Mouse (Mus musculus) midbrain, postnatal 0 days (tissue): ENCODE results near the gene Rgs10. TPM values are rescaled to one million over a fixed set of nuclear protein-coding genes. Genes with fewer than 3 reads are reported as not detected.

Experiments
- ATAC-seq: fragments of 200-750 bp; cut with Nextera tagmentation; 2 replicates; pipeline ENCODE4 v1.8.0; 2017; ENCODE audit warnings: moderate number of reproducible peaks, mild to moderate bottlenecking, moderate TSS enrichment, moderate library complexity; ENCODE audit not compliant: low FRiP score
- DNase-seq: peaks from one replicate; pipeline ENCODE4 v3.0.0-alpha.2; 2015; ENCODE audit warnings: low spot score
- H3K27ac ChIP-seq: fragments of 300-500 bp; sonication (generic); 2 replicates; pipeline ENCODE4 v1.5.1; 2014; ENCODE audit warnings: low read depth, mild to moderate bottlenecking, low read length, mixed read lengths
- H3K27me3 ChIP-seq: fragments of 300-500 bp; sonication (generic); 2 replicates; pipeline ENCODE4 v1.6.1; 2014; ENCODE audit warnings: low read length, control low read depth, mixed read lengths; ENCODE audit not compliant: insufficient read depth
- H3K36me3 ChIP-seq: fragments of 300-500 bp; sonication (generic); 2 replicates; pipeline ENCODE4 v1.6.1; 2014; ENCODE audit warnings: low read length, control low read depth, mixed read lengths; ENCODE audit not compliant: insufficient read depth
- H3K4me1 ChIP-seq: fragments of 300-500 bp; sonication (generic); 2 replicates; pipeline ENCODE4 v1.6.1; 2014; ENCODE audit warnings: mild to moderate bottlenecking, control low read depth, antibody characterized with exemption, low read length, mixed read lengths; ENCODE audit not compliant: insufficient read depth
- H3K4me2 ChIP-seq: fragments of 300-500 bp; sonication (generic); 2 replicates; pipeline ENCODE4 v1.6.1; 2014; ENCODE audit warnings: low read depth, mild to moderate bottlenecking, low read length, mixed read lengths; ENCODE audit not compliant: poor library complexity, severe bottlenecking
- H3K4me3 ChIP-seq: fragments of 300-500 bp; sonication (generic); 2 replicates; pipeline ENCODE4 v1.5.1; 2014; ENCODE audit warnings: low read depth, mild to moderate bottlenecking, low read length, moderate library complexity
- H3K9ac ChIP-seq: fragments of 300-500 bp; sonication (generic); replicated peaks from 2 replicates; pipeline ENCODE4 v1.6.1; 2014; ENCODE audit warnings: mild to moderate bottlenecking, low read length, moderate library complexity, mixed read lengths; ENCODE audit not compliant: poor library complexity, severe bottlenecking
- H3K9me3 ChIP-seq: fragments of 300-500 bp; sonication (generic); 2 replicates; pipeline ENCODE4 v1.6.1; 2016; ENCODE audit warnings: low read length, control low read depth
- CTCF ChIP-seq: IDR thresholded peaks from 2 replicates; pipeline ENCODE4 v1.5.1; 2016; ENCODE audit warnings: antibody characterized with exemption, mild to moderate bottlenecking
- WGBS: fragments of 180-500 bp; shearing (Covaris S2); extraction: QIAGEN DNeasy Blood & Tissue Kit; methylation state at CpG from one replicate; pipeline ENCODE4 v1.1.7; 2014; 5-methylcytosine and 5-hydroxymethylcytosine counted together
- polyA plus RNA-seq: library from polyadenylated mRNA; unstranded; fragments of >200 nt; fragmentation: Nextera tagmentation; extraction: Ambion mirVana; gene quantifications from 2 replicates; pipeline ENCODE4 v1.2.1, GENCODE M21; 2015
- total RNA-seq: library from RNA; depleted of rRNA; stranded (reverse); fragments of >200 nt; gene quantifications from 2 replicates; pipeline ENCODE4 v1.2.3, GENCODE M21; 2014

Gene Rgs10
- total and polyA plus RNA-seq, 2 experiments from 2014 or later: 84.6 to 89.3 TPM

DNA sequence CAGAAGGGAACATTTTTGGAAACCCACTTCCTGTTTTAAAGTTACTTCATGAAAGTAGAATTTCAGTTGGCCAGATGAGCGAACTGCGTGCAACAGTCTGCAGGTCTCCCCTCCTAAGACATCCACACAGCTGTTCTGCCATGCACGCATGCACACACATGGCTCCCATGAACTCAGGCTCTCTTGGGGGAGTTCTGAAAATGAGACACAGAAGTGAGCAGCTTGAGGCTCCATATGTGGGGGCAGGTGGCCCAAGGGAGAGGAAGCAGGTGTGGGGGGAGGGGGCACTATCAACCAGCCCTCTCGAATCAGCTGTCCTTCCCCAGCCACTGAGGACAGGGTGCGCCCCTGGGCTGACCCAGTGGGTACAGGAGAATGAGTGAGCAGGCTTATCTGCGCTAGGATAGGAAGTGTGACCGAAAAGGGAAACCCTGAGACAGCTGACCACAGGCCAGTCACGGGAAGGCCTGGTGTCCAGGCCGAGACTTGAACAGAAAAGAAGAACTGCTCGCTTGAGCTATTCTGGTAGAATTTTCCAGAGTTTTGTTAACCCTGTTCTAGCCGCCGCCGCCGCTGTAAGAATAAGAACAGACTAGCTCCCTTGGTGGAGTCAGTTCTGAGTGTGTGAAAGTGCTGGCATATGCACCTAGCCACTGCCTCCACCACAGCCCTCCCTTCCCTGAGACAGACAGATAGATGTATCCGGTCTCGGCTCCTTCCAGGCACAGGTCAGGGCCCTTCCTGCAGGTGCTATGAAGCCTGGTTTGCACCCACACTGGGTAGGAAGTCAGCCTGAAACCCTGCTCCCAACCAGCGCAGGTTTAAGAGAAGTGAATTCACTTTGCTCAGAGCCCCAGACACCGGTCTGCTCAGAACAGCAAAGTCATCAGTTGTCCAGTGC is 26.2 kb downstream of the Rgs10 start:
- no peaks in the 10 kb centered on the region for H3K27me3 ChIP-seq
- no peak overlapping the region for H3K4me2 ChIP-seq
- no peak overlapping the region for H3K9ac ChIP-seq
- DNase-seq (no peak), ATAC-seq (no peak)
- WGBS: 83% methylated on average over 18 of the region's 18 CpGs
- H3K9me3 ChIP-seq: no peaks in the 10 kb centered on the region
- no peak overlapping the region for H3K4me3 ChIP-seq
- H3K4me1 ChIP-seq: no peaks in the 10 kb centered on the region
- H3K27ac ChIP-seq: no peak overlapping the region
- no peak for TF ChIP-seq CTCF
- no peaks in the 10 kb centered on the region for H3K36me3 ChIP-seq

DNA sequence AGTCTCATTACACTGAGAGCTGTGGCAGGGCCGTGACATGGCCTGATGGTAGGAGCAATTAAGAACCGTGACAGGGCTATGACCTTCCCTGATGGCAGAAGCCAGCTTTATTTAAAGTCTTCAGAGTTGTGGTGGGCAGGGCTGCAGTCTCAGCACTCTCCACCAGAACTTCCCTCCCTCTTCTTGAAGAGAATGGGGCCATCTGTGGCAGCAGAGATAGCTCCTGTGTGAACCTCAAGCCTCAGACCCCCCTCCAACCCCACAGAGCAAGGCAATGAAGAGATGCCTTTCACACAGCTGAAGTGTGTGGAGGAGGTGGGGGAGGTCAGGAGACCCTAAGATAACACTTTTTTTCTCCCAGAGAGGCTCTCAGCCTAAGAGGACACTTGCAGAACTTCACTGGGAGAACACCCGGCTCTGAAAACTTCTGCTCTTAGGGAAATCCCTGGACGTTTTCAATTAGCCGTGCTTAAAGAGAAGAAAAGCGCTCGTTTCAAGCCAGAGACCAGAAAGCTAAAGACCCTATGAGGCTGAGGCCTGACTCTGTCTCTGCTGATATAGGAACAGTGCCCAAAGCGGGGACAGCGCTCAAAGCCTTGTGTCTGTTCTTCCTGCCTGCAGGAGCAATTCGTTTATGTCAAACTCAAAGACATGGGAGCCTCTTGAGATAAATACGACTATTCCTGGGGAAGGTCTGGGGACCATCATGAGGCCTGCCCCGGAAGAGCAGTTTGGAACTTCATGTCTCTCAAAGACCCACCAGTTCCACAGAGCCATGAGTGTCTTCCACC is 27.1 kb downstream of the Rgs10 start:
- Histone ChIP-seq H3K4me1 (no peaks in the 10 kb centered on the region), H3K27me3 (no peaks in the 10 kb centered on the region), H3K9ac (no peak overlapping the region), H3K27ac (no peak overlapping the region), H3K4me2 (no peak overlapping the region), H3K36me3 (no peaks in the 10 kb centered on the region), H3K9me3 (no peaks in the 10 kb centered on the region), H3K4me3 (no peak overlapping the region)
- DNase-seq: no peak
- 63% methylated on average over 12 of the region's 12 CpGs for WGBS
- no peak for ATAC-seq
- TF ChIP-seq CTCF: no peak

DNA sequence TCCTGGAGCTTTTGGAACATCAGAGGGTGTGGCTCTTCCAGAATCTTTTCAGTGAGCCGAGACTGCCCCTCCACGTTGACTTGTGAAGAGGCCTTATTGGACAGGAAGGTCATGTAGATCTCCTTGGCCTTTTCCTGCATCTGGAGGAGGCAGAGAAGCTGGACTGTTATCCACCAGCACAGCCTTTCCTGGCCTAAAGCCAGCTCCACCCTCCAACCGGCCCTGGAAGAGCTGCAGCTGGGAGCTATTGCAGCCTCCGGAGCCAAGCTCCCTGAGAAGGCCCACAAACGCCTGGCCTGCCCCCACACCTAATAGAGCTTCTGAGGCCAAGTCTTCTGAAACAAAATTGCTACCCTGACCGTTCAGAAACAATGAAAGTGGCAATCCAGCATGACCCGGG is 29.6 kb downstream of the Rgs10 start:
- no peaks in the 10 kb centered on the region for H3K4me1 ChIP-seq
- H3K4me2 ChIP-seq: no peak overlapping the region
- WGBS: 33% methylated on average over 7 of the region's 7 CpGs
- no peak for TF ChIP-seq CTCF
- no peak overlapping the region for H3K9ac ChIP-seq
- no peak overlapping the region for H3K4me3 ChIP-seq
- H3K36me3 ChIP-seq: no peaks in the 10 kb centered on the region
- H3K27me3 ChIP-seq: no peaks in the 10 kb centered on the region
- ATAC-seq (no peak), DNase-seq (peak; percentile 34)
- no peaks in the 10 kb centered on the region for H3K9me3 ChIP-seq
- H3K27ac ChIP-seq: no peak overlapping the region

DNA sequence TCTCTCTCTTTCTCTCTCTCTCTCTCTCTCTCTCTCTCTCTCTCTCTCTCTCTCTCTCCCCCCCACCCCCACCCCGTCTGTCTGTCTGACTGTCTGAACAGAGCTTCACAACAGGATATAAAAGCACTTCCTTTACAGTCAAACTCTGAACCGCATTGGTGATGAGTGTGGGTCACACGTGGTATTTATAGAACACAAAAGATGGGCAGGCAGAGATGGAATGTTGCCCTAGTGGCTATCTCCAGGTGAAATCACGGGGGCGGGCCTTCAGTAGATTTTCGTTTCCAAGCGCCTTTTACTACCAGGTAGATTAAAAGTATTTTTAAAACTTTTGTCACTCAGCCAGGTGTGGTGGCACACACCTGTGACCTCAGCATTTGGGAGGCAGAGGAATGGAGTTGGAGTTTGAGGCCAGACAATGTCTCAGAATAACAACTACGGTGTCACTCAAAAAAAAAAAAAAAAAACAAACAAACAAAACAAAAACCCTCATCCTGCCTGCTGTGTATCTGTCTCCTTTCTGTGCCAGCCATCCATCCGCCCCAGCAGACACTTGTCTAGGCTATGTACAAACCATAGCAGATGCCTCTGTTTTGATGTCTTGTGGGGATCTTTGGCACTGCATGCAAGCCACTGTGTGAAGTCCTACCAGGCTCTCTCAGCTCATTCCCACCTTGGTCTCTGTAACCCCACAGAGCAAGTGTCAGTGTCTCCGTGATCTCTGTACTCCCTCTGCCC is 34.7 kb downstream of the Rgs10 start:
- Histone ChIP-seq H3K9ac (no peak overlapping the region), H3K27ac (no peak overlapping the region), H3K36me3 (no peaks in the 10 kb centered on the region), H3K4me2 (no peak overlapping the region), H3K9me3 (no peaks in the 10 kb centered on the region), H3K4me1 (no peaks in the 10 kb centered on the region), H3K27me3 (no peaks in the 10 kb centered on the region), H3K4me3 (no peak overlapping the region)
- ATAC-seq (no peak), DNase-seq (no peak)
- TF ChIP-seq CTCF: no peak
- WGBS: 82% methylated on average over 10 of the region's 10 CpGs

DNA sequence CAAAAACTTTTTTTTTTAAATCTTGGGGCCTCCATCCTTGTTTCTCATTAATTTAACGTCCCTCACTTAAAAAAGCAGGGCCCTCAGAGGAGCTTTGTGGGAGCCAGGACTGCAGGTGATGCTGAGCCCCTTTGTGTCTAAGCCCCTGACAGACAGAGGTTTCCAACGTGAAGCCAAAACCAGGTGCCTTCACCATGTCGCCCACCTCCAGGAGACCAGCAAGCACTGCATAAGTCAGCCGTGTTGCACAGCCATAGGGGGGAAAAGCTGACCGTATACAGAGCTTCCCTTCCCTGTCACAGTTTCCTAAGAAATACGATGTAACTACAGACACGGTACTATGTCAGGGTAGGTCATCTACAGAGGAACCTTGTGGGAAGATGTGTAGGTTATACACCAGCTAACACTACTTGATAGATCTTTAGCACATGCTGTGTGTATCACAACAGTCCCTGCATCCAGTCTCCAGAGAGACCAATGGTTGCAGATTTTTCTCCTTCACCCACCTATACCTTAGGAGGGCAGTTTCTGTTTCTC is 35.3 kb downstream of the Rgs10 start:
- H3K27ac ChIP-seq: no peak overlapping the region
- WGBS: 83% methylated on average over 7 of the region's 7 CpGs
- TF ChIP-seq CTCF: no peak
- H3K36me3 ChIP-seq: no peaks in the 10 kb centered on the region
- H3K4me2 ChIP-seq: no peak overlapping the region
- DNase-seq: no peak
- H3K9ac ChIP-seq: no peak overlapping the region
- no peak overlapping the region for H3K4me3 ChIP-seq
- ATAC-seq: no peak
- H3K27me3 ChIP-seq: no peaks in the 10 kb centered on the region
- H3K9me3 ChIP-seq: no peaks in the 10 kb centered on the region
- no peaks in the 10 kb centered on the region for H3K4me1 ChIP-seq
